Mouse (Mus musculus): ENCODE results near the gene Phldb3. TPM values are rescaled to one million over a fixed set of nuclear protein-coding genes. Genes with fewer than 3 reads are reported as not detected.

Gene Phldb3
- total and polyA plus RNA-seq, 3 experiments, result 0.89 to 3.6 (median 3.5) TPM

DNA sequence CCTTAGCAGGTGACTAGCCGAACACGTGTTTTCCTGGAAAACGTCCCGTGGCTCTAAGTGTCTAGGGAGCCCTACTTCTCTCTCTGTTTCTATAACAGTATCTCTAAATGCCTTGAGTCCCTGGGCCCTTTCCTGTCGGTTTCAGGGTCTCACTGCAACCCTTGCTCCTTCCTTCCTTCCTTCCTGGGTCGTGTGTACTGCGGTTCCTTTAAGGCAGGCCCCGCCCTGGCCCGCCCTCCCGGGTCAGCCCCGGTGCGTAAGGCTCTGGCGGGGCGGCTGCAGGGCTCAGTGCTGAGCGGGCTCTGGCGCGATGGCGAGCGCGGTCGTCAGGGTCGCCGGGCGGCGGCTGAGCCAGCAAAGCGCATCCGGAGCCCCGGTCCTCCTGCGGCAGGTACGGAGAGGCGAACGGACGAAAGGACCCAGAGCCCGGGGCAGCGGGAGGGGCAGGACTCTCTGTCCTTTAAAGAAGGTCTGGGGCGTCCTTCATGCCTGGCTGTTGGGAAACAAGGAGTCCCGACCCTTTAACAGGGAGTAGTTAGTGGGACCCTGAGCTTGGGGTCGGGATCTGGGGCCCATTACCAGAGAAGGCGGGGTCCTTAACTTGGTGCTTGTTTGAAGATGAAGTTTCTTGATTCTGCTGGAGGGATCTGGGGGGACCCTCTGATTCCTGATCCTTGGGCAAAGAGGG, 16.8 kb upstream of the Phldb3 start:
- dilution Hi-C loops (cut with MboI; ENCODE audit: extremely low pct_ligation_motif_present, extremely low pct_unique_long_range_greater_than_20kb, low sequenced_read_pairs) (no loop called here), in situ Hi-C loops (cut with MboI; ENCODE audit: low pct_ligation_motif_present, low pct_unique_long_range_greater_than_20kb, low sequenced_read_pairs) (loop anchor here (10.0 kb wide), 1 partner anchor 59 kb away; the partner anchor contains the start of gene Irgq)
- Histone ChIP-seq H3K4me1 (ENCODE audit: control insufficient read depth in 1 of 2, insufficient read depth in 2 of 2) (peaks cover 6 to 37% of the 10 kb centered on the region in 2 experiments), H3K9ac (ENCODE audit: insufficient read depth, low read depth) (peak overlapping the region; percentile 44), H3K4me3 (replicated peaks in 1 of 3; ENCODE audit: low read depth in 2 of 3, low read length in 2 of 3, poor library complexity in 1 of 3) (peak overlapping the region; percentile 58 to 69 (median 66)), H3K9me3 (replicated peaks; ENCODE audit: low read length) (no peaks in the 10 kb centered on the region), H3K27ac (ENCODE audit: insufficient read depth, low read depth) (no peak overlapping the region), H3K4me2 (ENCODE audit: insufficient read depth, low read depth, poor library complexity, severe bottlenecking) (peak overlapping the region; percentile 31), H3K79me2 (replicated peaks; ENCODE audit: control insufficient read depth, extremely low read depth, insufficient read depth, poor library complexity, severe bottlenecking) (no peaks in the 10 kb centered on the region), H3K27me3 (replicated peaks) (no peaks in the 10 kb centered on the region), H3K36me3 (replicated peaks in 1 of 2; ENCODE audit: control insufficient read depth in 1 of 2, insufficient read depth in 1 of 2, low read length in 1 of 2) (peaks cover 0 to 22% of the 10 kb centered on the region in 2 experiments)
- TF ChIP-seq MYC (IDR thresholded peaks at IDR 0.05; ENCODE audit: low read depth, low read length) (no peak), ELF1 (IDR thresholded peaks at IDR 0.05; ENCODE audit: low read depth, low read length) (peak; percentile 77), UBTF (IDR thresholded peaks at IDR 0.05; ENCODE audit: low read depth, low read length) (no peak), JUND (conservative IDR thresholded peaks at IDR 0.05; ENCODE audit: low read depth, low read length) (no peak), CHD1 (IDR thresholded peaks at IDR 0.05; ENCODE audit: low read depth, low read length) (no peak), MXI1 (IDR thresholded peaks at IDR 0.05; ENCODE audit: low read depth, low read length) (peak; percentile 8; the same call in 1 of the 2 replicates), PAX5 (IDR thresholded peaks at IDR 0.05; ENCODE audit: low read length) (no peak), MEF2A (IDR thresholded peaks at IDR 0.05; ENCODE audit: borderline replicate concordance, low read depth, low read length) (no peak), ZKSCAN1 (IDR thresholded peaks at IDR 0.05; ENCODE audit: borderline replicate concordance, low read depth, low read length) (no peak), RCOR1 (conservative IDR thresholded peaks at IDR 0.05; ENCODE audit: low read depth, low read length) (no peak), SMC3 (IDR thresholded peaks at IDR 0.05; ENCODE audit: low read depth, low read length) (peak; percentile 6; the same call in 1 of the 2 replicates), RAD21 (IDR thresholded peaks at IDR 0.05; ENCODE audit: low read depth, low read length) (no peak), ZMIZ1 (IDR thresholded peaks at IDR 0.05; ENCODE audit: low read depth, low read length) (peak; percentile 61; the same call in 1 of the 2 replicates), GABPA (IDR thresholded peaks at IDR 0.05; ENCODE audit: insufficient replicate concordance, low read depth, low read length) (no peak), E2F4 (IDR thresholded peaks at IDR 0.05; ENCODE audit: insufficient replicate concordance, low read depth, low read length) (no peak), NELFE (IDR thresholded peaks at IDR 0.05; ENCODE audit: low read depth, low read length) (peak; percentile 60), POLR2AphosphoS2 (IDR thresholded peaks at IDR 0.05; ENCODE audit: low read depth, low read length) (peak; percentile 32; the same call in 1 of the 2 replicates), KAT2A (IDR thresholded peaks at IDR 0.05; ENCODE audit: insufficient replicate concordance, low read length) (no peak), MAFK (IDR thresholded peaks at IDR 0.05; ENCODE audit: insufficient replicate concordance, low read length) (no peak), CHD2 (IDR thresholded peaks at IDR 0.05; ENCODE audit: low read length) (no peak), CTCF (conservative IDR thresholded peaks at IDR 0.05 in 1 of 2, IDR thresholded peaks at IDR 0.05 in 1 of 2; ENCODE audit: low read depth in 2 of 2, low read length in 2 of 2) (no peak), SIN3A (IDR thresholded peaks at IDR 0.05; ENCODE audit: low read length) (no peak), USF1 (IDR thresholded peaks at IDR 0.05; ENCODE audit: low read depth, low read length) (no peak), NRF1 (IDR thresholded peaks at IDR 0.05; ENCODE audit: low read depth, low read length) (0 out of 2 replicates have a peak, but pooled peaks have one; percentile 7), JUN (IDR thresholded peaks at IDR 0.05; ENCODE audit: insufficient read depth, low read depth, low read length) (no peak), ZNF384 (IDR thresholded peaks at IDR 0.05; ENCODE audit: low read depth, low read length) (no peak), TBP (conservative IDR thresholded peaks at IDR 0.05; ENCODE audit: low read depth, low read length) (no peak), MAX (IDR thresholded peaks at IDR 0.05; ENCODE audit: low read length) (no peak; the same call in 1 of the 2 replicates), USF2 (conservative IDR thresholded peaks at IDR 0.05; ENCODE audit: low read depth, low read length) (no peak), IRF4 (IDR thresholded peaks at IDR 0.05; ENCODE audit: low read depth, low read length) (no peak), EP300 (IDR thresholded peaks at IDR 0.05; ENCODE audit: low read length) (no peak), ETS1 (conservative IDR thresholded peaks at IDR 0.05; ENCODE audit: low read depth, low read length) (no peak), HCFC1 (IDR thresholded peaks at IDR 0.05; ENCODE audit: low read depth, low read length) (peak; percentile 31; the same call in 1 of the 2 replicates), BHLHE40 (IDR thresholded peaks at IDR 0.05; ENCODE audit: low read depth, low read length) (no peak), ZC3H11A (IDR thresholded peaks at IDR 0.05; ENCODE audit: low read depth, low read length) (no peak), MAZ (IDR thresholded peaks at IDR 0.05; ENCODE audit: low read depth, low read length) (no peak), POLR2A (IDR thresholded peaks at IDR 0.05; ENCODE audit: low read depth, low read length) (peak; percentile 88), TCF12 (IDR thresholded peaks at IDR 0.05; ENCODE audit: low read depth, low read length) (peak; percentile 56; the same call in 1 of the 2 replicates)
- peak; percentile 62 for DNase-seq (ENCODE audit: extremely low read depth)
